Mouse (Mus musculus) embryo, embryonic 10.5 days (tissue): ENCODE data around the gene Acsl4.

ENCODE experiments used
- DNase-seq: peaks from one replicate; pipeline ENCODE4 v3.0.0-alpha.2; 2015; ENCODE audit warnings: low spot score

Gene Acsl4

DNA sequence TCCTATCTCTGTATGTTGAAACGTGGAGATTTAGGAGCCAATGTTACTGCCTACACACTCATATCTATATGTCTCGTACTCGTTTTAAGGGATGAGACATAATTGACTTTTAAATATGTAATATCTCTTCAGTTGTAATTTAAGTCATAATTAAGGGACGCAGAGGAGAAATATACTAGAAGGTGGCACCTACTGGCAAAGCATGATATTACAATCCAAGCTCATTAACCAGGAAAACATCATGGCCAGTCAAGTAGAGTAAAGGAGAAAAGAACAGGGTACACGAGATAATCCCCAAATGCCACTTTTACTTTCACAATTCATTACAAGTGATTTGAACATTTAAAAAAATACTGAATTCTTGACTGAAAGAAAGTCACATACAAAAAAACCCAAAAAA is 31.9 kb downstream of the Acsl4 start:
- DNase-seq, result no peak

DNA sequence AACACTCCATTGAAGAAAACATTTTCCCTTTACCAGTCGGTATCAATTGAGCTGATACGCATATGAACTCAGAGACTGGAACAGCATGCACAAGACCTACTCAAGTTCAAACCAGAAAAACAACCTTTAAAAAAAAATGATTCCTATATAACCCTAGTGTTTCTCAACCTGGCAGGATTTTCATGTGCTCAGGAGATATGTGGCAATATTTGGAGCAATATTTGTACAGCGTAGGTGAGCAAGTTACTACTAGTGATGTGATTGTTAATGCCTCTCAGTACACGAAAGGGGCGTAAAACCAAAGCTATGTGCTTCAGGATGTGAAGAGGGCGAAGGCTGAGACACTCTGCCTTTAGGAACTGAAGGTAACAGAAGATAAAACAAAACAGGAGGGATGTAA is 54.1 kb downstream of the Acsl4 start:
- DNase-seq, result no peak

DNA sequence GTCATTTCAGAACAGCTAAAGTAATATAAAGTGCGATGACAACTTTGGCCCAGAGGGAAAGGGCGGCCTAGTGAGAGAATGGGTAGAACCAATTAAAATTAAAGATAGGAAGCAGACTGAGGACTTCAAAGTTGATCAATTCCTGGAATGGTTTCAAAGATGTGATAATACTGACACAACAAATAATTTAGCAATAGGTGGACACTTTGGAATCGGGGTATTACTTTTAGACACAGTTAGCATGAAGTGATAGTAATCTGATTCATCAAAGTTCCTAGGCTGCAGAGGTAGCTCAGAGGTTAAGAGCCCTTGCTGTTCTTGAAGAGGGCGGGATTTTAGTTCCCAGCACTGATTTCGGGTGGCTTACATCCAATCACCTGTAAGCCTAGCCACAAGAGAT is 54.8 kb downstream of the Acsl4 start:
- DNase-seq, result no peak

DNA sequence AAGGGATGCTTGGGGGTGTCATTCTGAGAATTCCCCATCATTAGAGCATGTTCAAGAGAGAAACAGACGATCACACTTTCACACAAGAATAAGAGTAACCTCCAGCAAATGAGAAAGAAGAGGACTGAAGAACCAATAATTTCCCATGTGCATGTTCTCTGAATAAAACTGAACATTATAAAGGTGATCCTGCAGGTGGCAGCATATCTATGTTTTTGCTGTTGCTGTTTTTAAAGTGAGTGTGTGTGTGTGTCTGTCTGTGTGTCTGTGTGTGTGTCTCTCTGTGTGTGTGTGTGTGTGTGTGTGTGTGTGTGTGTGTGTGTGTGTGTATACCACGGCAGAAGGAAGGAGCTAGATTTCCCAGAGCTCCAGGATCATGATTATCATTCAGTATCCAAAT is 64.6 kb downstream of the Acsl4 start:
- no peak for DNase-seq

DNA sequence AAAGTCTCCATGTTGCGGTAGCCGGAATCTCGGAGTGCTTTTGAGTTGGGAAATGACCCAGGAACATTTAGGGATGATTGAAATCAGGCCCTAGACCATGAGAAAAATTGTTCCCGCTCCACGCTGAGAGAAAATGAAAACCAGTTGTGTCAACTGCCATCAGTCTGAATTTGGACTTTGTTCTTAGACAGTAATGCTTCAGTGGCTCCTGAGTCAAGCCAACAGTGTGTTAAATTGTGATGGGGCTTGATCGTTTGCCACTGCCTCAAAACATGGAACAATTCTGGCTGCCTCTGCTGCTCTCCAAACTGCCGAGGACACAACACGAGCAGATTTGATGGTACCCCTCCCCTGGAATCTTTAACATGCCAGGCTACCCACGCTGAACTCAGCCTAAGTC is 74.2 kb downstream of the Acsl4 start:
- DNase-seq, result peak; percentile 2

DNA sequence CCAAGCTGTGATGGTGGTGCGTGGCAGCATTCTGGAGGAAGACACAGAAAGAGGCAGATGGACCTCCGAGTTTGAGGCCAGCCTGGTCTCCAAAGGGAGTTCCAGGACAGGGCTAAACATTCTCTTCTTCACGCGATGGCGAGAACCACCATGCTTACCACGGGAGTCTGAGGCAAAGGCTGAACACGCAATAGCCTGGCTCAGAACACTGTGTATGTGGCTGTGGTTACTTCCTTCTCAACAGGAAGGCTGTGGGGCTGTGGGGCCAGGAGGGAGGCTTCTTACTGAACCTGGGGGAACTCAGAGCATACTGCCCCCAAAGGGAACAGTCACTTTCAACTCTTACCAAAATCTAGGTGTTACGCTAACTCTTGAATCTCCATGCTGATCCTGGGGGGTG is 75.1 kb downstream of the Acsl4 start:
- DNase-seq, result no peak

DNA sequence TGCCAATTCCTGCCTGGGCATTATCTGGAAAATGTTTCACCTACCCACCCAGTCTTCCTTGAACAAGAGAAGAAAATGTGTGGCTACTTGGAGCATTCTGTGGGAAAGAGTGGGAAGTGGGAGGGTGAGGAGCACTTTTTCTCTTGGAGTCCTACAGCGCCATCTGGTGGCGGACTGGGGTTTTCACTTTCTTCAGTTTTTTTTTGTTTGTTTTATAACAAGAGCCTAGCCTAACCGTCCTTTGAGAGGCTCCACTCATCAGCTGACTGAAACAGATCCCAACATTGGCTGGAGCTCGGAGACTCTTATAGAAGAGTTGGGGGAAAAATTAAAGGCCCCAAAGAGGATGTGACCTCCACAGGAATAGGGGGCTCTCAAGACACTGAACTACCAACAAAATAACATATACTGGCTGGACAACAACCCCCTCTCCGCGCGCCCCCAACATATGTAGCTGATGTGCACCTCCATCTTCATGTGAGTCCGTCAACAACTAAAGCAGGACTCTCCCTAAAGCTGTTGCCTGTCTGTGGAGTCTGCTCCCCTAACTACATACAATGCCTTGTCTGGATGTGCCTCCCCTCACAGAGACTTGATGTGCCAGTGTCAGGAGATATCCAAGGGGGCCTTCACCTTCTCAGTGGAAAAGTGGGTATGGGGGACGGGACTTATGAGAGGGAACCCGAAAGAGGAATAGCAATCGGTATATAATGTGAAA is 75.9 kb downstream of the Acsl4 start:
- peak; percentile 84 for DNase-seq

DNA sequence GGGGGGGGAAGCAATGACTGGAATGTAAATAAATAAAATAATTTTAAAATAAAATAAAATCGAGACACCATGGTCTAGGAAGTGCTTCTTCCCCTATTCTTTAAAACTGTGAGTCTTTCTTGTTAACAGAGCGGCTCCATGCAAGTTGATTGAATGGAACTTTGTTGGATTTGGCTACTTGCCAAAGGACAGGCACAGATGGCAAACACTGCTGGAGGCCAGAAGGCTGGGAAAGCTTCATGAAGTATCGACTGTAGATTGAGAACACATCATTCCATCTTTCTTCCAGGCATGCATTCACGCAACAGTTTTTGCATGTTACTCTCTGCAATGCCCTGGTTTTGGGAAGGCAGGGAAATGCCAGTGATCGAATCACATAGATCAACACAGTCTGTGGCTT is 79.9 kb downstream of the Acsl4 start:
- DNase-seq, result no peak

DNA sequence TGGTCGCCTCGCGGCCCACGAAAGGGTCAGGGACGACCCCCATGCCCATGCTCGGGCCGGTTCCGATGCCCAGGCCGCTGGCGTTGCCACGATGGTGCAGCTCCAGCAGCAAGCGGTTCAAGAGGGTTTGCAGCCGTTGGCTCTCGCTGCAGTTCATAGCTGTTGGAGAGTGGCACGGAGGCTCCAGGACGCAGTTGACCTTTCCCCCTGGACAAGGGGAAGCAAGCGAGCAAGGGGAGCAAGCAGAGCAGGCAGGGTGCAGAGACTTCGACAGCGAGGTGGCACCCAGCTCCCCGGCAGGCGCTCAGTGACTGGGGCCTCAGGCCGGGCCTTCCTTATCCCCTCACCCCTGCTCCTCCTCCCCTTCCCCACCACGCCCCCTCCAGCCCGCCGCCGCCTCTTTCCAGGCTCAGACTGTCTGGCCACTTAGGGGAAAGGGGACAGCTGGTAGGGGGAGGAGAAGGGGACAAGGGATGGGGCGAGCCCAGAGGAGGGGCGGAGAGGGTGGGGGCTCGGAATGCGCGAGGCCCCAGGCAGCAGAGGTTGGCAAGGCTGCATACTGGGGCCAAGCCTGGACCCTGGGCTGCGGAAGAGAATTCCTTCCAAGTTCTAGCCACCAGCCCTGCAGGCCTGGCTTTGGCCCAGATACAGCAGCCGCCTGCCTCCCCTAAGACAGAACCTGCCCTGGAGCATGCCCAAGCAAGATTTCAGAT is 84.3 kb downstream of the Acsl4 start, which contains the start of gene Kcne1l:
Kcne1l (minus strand) TSS at position 426 of the 713 bp plus-strand sequence.
- peak; percentile 56 for DNase-seq

DNA sequence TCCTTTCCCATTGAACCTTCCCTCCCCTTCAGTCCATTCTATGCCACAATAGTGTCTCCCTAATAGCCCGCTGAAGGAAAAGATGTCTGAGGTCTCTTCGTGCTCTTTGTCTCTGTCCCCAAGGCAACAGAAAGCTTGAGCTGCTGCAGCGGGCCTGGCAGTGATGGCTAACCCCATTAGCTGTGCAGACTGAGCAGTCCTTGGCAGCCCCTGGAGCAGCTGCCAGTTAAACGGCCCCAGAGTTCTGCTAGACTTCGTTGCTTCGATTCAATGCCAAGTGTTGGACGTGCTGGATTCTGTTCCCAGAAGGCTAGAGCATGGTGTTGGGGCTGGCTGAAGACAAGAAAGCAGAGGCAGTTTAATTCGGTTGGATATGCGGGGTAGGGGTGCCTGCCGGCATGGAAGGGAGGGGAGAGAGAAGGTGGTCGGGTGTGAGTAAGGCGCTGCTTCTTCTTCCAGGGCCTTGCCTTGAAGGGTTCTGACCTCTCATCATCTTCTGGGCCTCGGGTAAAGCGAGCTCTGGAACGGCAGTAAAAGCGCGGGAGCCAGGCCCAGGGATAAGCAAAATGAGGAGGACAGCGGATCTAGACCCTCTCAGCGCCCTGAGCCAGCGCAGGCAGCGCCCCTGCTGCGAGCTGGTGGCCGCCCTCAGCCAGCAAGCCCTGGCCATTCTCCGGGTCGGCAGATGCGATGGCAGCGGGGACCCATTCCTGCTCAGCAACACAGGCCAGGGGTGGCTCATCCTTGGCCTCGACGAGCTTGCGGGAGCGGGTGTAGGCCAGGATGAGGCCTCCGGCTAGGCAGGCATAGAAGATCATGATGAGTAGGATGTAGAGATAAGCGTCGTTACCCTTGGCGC is 85.1 kb downstream of the Acsl4 start:
- peak; percentile 36 for DNase-seq

DNA sequence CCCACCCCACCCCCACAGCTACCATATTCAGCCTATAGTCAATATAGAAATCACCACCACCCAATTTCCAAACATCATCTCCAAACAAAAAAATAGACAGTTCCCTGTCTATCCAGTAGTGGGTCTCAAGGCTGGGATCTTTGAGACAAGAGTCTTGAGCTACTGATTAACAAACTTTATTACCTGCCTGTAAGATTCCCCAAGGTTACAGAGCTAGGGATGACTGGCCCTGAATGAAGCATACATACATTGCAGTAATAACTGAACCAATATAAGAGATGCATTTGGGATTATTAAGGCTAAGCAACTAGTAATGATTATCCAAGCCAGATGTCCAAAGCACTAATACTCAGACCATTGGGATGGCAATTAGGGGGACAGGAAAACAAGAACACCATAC is 85.7 kb downstream of the Acsl4 start:
- DNase-seq, result no peak

DNA sequence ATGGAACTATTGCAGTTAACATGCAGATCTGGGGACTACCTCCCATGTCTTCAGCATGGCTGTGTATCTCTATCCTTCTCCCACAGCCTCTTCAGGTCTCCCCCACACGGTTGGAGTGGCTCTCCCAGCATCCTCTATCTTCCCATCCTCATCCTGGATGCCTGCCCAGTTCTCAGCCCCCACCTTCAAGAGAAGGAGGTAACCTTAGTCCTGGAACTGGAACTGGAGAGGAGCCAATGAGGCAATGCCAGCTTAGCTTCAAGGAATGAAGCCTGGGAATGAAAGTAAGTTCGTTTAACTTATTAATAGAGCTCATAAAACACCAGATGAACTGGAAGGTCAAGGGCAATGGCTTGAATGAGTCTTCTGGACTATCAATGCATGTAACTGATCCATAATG is 86.9 kb downstream of the Acsl4 start:
- no peak for DNase-seq

DNA sequence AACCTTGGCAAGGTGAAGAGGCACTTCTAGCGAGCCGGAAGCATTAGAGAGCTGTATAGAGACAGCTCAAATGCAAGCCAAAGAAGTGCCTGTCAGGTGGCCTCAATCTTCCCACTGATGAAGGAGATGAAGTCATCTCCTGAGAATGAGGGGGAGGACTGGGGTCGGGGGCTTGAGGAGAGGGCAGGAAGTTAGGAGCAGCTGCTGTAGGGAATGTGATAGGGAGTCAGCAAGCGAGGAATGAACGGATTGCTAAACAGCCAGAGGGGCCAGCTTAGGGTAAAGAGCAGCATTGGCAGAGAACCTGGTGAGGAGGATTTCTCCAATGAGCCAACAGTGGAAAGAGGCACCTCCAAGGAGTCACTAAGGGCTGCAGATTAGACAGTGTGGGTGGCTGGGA is 104.4 kb downstream of the Acsl4 start:
- peak; percentile 10 for DNase-seq

DNA sequence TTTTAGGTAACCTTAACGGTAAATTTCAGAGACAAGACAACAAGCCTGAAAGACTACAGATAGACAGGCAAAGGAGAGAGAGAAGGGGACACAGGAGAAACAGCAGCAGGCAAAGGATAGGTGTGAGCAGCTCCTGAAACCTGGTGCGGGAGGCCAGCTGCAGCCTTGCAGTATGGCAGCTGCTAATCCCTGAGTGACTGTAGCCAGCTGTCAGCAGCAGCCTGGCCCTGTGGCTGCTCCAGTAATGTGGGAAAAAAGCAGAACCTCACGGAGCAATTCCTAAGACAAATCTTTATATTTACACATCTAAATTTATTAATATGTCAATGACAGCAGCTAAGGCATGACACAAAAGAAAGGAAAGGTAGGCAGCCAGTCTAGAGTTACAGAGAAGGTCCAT is 113.8 kb downstream of the Acsl4 start:
- no peak for DNase-seq

DNA sequence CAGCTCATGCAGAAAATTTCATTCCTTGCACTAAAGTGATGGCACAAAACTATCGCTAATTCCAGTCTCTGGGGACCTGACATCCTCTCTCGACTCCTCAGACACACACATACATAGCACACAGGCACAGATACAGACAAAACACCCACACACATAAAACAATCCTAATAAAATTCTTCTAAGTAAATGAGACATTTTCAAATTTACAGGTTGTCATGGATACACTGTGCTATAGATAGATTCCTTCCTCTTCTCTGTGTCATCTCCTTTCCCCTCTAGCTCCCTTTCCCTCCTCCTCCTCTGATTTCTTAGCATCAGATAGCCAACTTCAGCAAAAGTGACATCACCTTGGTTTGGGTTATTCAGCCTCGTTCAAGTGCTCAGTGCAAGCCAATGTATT is 114.3 kb downstream of the Acsl4 start:
- no peak for DNase-seq
